Mouse (Mus musculus): ENCODE data around the gene Nop14. TPM values are rescaled to one million over a fixed set of nuclear protein-coding genes. Genes with fewer than 3 reads are reported as not detected.

Nop14 gene
- polyA plus RNA-seq, 1 experiment = 11.8 TPM

DNA sequence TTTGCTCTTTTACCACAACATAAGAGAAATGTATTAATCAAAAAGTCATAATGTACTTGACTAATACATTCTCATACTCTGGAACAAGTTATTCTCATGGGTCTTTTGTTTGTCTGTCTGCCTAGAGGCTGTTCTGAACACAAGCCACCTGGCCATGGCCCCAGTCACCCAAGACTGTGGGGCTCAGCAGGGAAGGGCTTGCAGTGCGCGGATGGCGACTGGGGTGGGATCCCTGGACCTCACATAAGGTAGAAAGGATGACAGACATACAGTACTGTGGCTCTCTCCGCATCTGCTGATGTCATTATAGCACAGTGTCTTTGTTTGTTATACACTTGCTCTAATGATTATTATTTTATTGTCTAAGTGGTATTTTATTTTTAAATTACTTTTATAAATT lies 69.2 kb downstream of the Nop14 start:
- Histone ChIP-seq H3K4me1 (ENCODE audit: control insufficient read depth, insufficient read depth, insufficient read length, low read length) (peaks cover 15% of the 10 kb centered on the region), H3K27ac (replicated peaks; ENCODE audit: low read depth, low read length) (no peak overlapping the region), H3K4me3 (ENCODE audit: insufficient read depth, low read depth, low read length) (no peak overlapping the region)

- peaks cover 15% of the 10 kb centered on the region for H3K4me1 ChIP-seq (ENCODE audit: control insufficient read depth, insufficient read depth, insufficient read length, low read length)
- no peak overlapping the region for H3K4me3 ChIP-seq (ENCODE audit: insufficient read depth, low read depth, low read length)
- H3K27ac ChIP-seq (replicated peaks; ENCODE audit: low read depth, low read length) = no peak overlapping the region
Observed at GRCm38 (mm10) chr5:34590059-34590458, 69.9 kb downstream of the Nop14 start.

Other genes starting within 250 kb of the Nop14 start
- 4.3 and 4.8 TPM in 2 replicates for gene Tnip2, start 146.2 kb downstream of the Nop14 start, polyA plus RNA-seq (2012; ENCODE audit: insufficient read depth, insufficient read length, missing spikeins)
- 2.7 and 3.0 TPM in 2 replicates for gene Sh3bp2, start 134.3 kb downstream of the Nop14 start, polyA plus RNA-seq (2012; ENCODE audit: insufficient read depth, insufficient read length, missing spikeins)
- 62.4 and 72.7 TPM in 2 replicates for gene Add1, start 86.5 kb downstream of the Nop14 start, polyA plus RNA-seq (2012; ENCODE audit: insufficient read depth, insufficient read length, missing spikeins)
- gene Mfsd10, start 22.9 kb downstream of the Nop14 start, polyA plus RNA-seq (2012; ENCODE audit: insufficient read depth, insufficient read length, missing spikeins) = 6.1 and 8.3 TPM in 2 replicates
- 2.4 and 2.7 TPM in 2 replicates for gene Grk4, start 231 bp upstream of the Nop14 start, polyA plus RNA-seq (2012; ENCODE audit: insufficient read depth, insufficient read length, missing spikeins)
- gene Htt, start 101.6 kb upstream of the Nop14 start, polyA plus RNA-seq (2012; ENCODE audit: insufficient read depth, insufficient read length, missing spikeins) = 5.8 and 6.9 TPM in 2 replicates
- 0.92 TPM in 1 of 2 replicates, not detected in the other for gene Msantd1, start 247.9 kb upstream of the Nop14 start, polyA plus RNA-seq (2012; ENCODE audit: insufficient read depth, insufficient read length, missing spikeins)